Mouse (Mus musculus): ENCODE data around the gene Lzic. TPM values are rescaled to one million over a fixed set of nuclear protein-coding genes. Genes with fewer than 3 reads are reported as not detected.

The Lzic gene
- polyA plus RNA-seq, 1 experiment, result 8.1 TPM

GRCm38 (mm10) chr4:149542927-149543553, 58.0 kb downstream of the Lzic start:
- H3K36me3 ChIP-seq (replicated peaks; ENCODE audit: low read length), result peaks cover 3% of the 10 kb centered on the region
- peaks cover 26% of the 10 kb centered on the region for H3K4me1 ChIP-seq
- no peaks in the 10 kb centered on the region for H3K9me3 ChIP-seq

GRCm38 (mm10) chr4:149544892-149545291, 59.9 kb downstream of the Lzic start:
- Histone ChIP-seq H3K36me3 (replicated peaks; ENCODE audit: low read length) (peaks cover 3% of the 10 kb centered on the region), H3K4me1 (peaks cover 28% of the 10 kb centered on the region), H3K9me3 (no peaks in the 10 kb centered on the region), H3K27me3 (replicated peaks) (peaks cover 38% of the 10 kb centered on the region), H3K4me3 (replicated peaks) (no peak overlapping the region)
- TF ChIP-seq GATA1 (IDR thresholded peaks at IDR 0.05; ENCODE audit: borderline replicate concordance, low read length) (no peak), FLI1 (IDR thresholded peaks at IDR 0.05; ENCODE audit: low read length) (no peak)

More at GRCm38 (mm10) chr4:149542927-149543553, 58.0 kb downstream of the Lzic start:
- H3K4me3 ChIP-seq (replicated peaks), result no peak overlapping the region
- TF ChIP-seq GATA1 (IDR thresholded peaks at IDR 0.05; ENCODE audit: borderline replicate concordance, low read length) (no peak), FLI1 (IDR thresholded peaks at IDR 0.05; ENCODE audit: low read length) (no peak)
- H3K27me3 ChIP-seq (replicated peaks), result peaks cover 53% of the 10 kb centered on the region

Other genes with a start within 250 kb of the Lzic start
- gene Kif1b, start 177.5 kb upstream of the Lzic start, polyA plus RNA-seq (2012; ENCODE audit: insufficient read depth, low replicate concordance), result 0.87 TPM in 1 of 2 replicates, not detected in the other
- gene Ube4b, start 58.5 kb upstream of the Lzic start, polyA plus RNA-seq (2012; ENCODE audit: insufficient read depth, low replicate concordance), result 134 and 196 TPM in 2 replicates
- gene Rbp7, start 30.3 kb upstream of the Lzic start, polyA plus RNA-seq (2012; ENCODE audit: insufficient read depth, low replicate concordance), result not detected in 2 replicates
- gene Tmem274, start 7.9 kb upstream of the Lzic start, polyA plus RNA-seq (2012; ENCODE audit: insufficient read depth, low replicate concordance), result not detected in 2 replicates
- gene Nmnat1, start within 50 bp of the Lzic start, polyA plus RNA-seq (2012; ENCODE audit: insufficient read depth, low replicate concordance), result 2.9 TPM in 1 of 2 replicates, not detected in the other
- 1.0 and 14.5 TPM in 2 replicates for gene Ctnnbip1, start 33.0 kb downstream of the Lzic start, polyA plus RNA-seq (2012; ENCODE audit: insufficient read depth, low replicate concordance)
- gene Clstn1, start 101.2 kb downstream of the Lzic start, polyA plus RNA-seq (2012; ENCODE audit: insufficient read depth, low replicate concordance), result 10.0 and 13.2 TPM in 2 replicates
- gene Pik3cd, start 217.3 kb downstream of the Lzic start, polyA plus RNA-seq (2012; ENCODE audit: insufficient read depth, low replicate concordance), result 40.4 and 46.2 TPM in 2 replicates

Data from megakaryocyte, embryonic 14.5 days (primary cell).